Mouse (Mus musculus): ENCODE measurements around the gene Gm13287.
"Not testable (repeated sequence)": the region's sequence is repeated elsewhere in the genome, so short reads cannot be mapped to it uniquely, and the experiment has no call there.

DNA sequence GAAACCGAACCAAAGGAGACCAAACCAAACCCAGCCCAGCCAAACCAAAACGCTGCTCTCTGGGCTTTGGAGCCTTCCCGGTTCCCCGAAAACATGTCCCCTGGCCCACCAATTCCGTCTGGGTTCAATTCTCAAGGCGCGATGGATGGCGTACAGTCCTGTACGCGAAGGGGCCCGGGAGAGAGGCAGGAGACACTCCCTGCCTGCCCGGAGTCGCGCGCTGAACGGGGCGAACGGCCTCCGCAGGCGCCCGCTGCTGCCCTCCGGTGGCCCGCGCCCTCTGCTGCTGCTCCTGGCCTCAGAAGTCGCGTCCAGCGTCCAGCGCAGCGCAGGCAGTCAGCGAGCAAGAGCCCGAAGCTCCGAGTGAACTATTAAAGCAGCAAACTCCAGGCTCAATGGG is 29.5 kb upstream of the Gm13287 start, which contains the start of gene Gm13290:
- not testable (repeated sequence) for TF ChIP-seq EP300, CTCF (IDR thresholded peaks at IDR 0.05; ENCODE audit: low read depth)

Measured in heart, postnatal 0 days (tissue).